ENCODE assay signal across 25 mouse cellular contexts in genomic region chr1:149674166-149674565, GRCm38 (mm10).
"Had no signal": no experiment of that assay in that cellular context is flagged by ENCODE, and none has a peak within 500 bp of the region (broad histone marks: within the 10 kb centered on the region; RNA-seq: fewer than 3 reads in every experiment).

No protein-coding gene starts in this region.

- H3K27ac ChIP-seq: layer of hippocampus, adult 2 months; limb, embryonic 10.5 days; limb, embryonic 13.5 days; liver, embryonic 12.5 days; liver, embryonic 15.5 days; lung, embryonic 15.5 days; midbrain, embryonic 10.5 days; midbrain, embryonic 13.5 days; neural tube, embryonic 13.5 days; stomach, embryonic 15.5 days had no signal

- H3K27me3 ChIP-seq: limb, embryonic 13.5 days; liver, embryonic 12.5 days; liver, embryonic 15.5 days; lung, embryonic 15.5 days; megakaryocyte, embryonic 14.5 days; midbrain, embryonic 13.5 days; neural tube, embryonic 13.5 days; stomach, embryonic 15.5 days had no signal

- H3K9me3 ChIP-seq: limb, embryonic 10.5 days; limb, embryonic 13.5 days; liver, embryonic 12.5 days; liver, embryonic 15.5 days; lung, embryonic 15.5 days; megakaryocyte, embryonic 14.5 days; midbrain, embryonic 10.5 days; midbrain, embryonic 13.5 days; neural tube, embryonic 13.5 days; stomach, embryonic 15.5 days had no signal

- H3K4me3 ChIP-seq: layer of hippocampus, adult 2 months; limb, embryonic 10.5 days; limb, embryonic 13.5 days; liver, embryonic 12.5 days; liver, embryonic 15.5 days; lung, embryonic 15.5 days; megakaryocyte, embryonic 14.5 days; midbrain, embryonic 10.5 days; midbrain, embryonic 13.5 days; myocyte; neural tube, embryonic 13.5 days; stomach, embryonic 15.5 days had no signal

- H3K4me2 ChIP-seq: limb, embryonic 13.5 days; liver, embryonic 12.5 days; liver, embryonic 15.5 days; lung, embryonic 15.5 days; midbrain, embryonic 13.5 days; neural tube, embryonic 13.5 days; stomach, embryonic 15.5 days had no signal

- DNase-seq: kidney, postnatal 14 days; kidney, postnatal 4 days; layer of hippocampus, adult 9-11 months; layer of hippocampus, postnatal 36 days; liver; lung, adult 18-20 months; lung, postnatal 10 days; lung, postnatal 36 days; retina, postnatal 1 day; right cerebral cortex, postnatal 25 days; spleen, adult 18-20 months; thymus, postnatal 25 days had no signal

- ATAC-seq: liver, embryonic 12.5 days; midbrain, embryonic 13.5 days; midbrain, embryonic 16.5 days had no signal

- H3K4me1 ChIP-seq: limb, embryonic 10.5 days; limb, embryonic 13.5 days; liver, embryonic 12.5 days; liver, embryonic 15.5 days; lung, embryonic 15.5 days; megakaryocyte, embryonic 14.5 days; midbrain, embryonic 10.5 days; midbrain, embryonic 13.5 days; neural tube, embryonic 13.5 days; stomach, embryonic 15.5 days had no signal

- H3K36me3 ChIP-seq: limb, embryonic 10.5 days; limb, embryonic 13.5 days; liver, embryonic 12.5 days; liver, embryonic 15.5 days; lung, embryonic 15.5 days; midbrain, embryonic 10.5 days; midbrain, embryonic 13.5 days; neural tube, embryonic 13.5 days; stomach, embryonic 15.5 days had no signal

- H3K9ac ChIP-seq: limb, embryonic 13.5 days; liver, embryonic 12.5 days; liver, embryonic 15.5 days; lung, embryonic 15.5 days; midbrain, embryonic 13.5 days; neural tube, embryonic 13.5 days; stomach, embryonic 15.5 days had no signal
